Mouse (Mus musculus) limb, embryonic 10.5 days (tissue): Measurements from ENCODE around the gene Iars. TPM values are rescaled to one million over a fixed set of nuclear protein-coding genes. Genes with fewer than 3 reads are reported as not detected.
"Not testable (repeated sequence)": the region's sequence is repeated elsewhere in the genome, so short reads cannot be mapped to it uniquely, and the experiment has no call there.

Experiments used
- DNase-seq: peaks from one replicate; pipeline ENCODE4 v3.0.0-alpha.2; 2017; ENCODE audit warnings: low spot score
- H3K27ac ChIP-seq: fragments of 300-500 bp; sonication (generic); 2 replicates; pipeline ENCODE4 v1.5.1; 2016; ENCODE audit warnings: mild to moderate bottlenecking
- H3K27me3 ChIP-seq: fragments of 300-500 bp; sonication (generic); 2 replicates; pipeline ENCODE4 v1.6.1; 2016; ENCODE audit warnings: low read depth, mild to moderate bottlenecking; ENCODE audit not compliant: poor library complexity, severe bottlenecking
- H3K36me3 ChIP-seq: fragments of 300-500 bp; sonication (generic); 2 replicates; pipeline ENCODE4 v1.6.1; 2016; ENCODE audit warnings: mild to moderate bottlenecking, moderate library complexity
- H3K4me1 ChIP-seq: fragments of 300-500 bp; sonication (generic); 2 replicates; pipeline ENCODE4 v1.6.1; 2016
- H3K4me3 ChIP-seq: fragments of 300-500 bp; sonication (generic); 2 replicates; pipeline ENCODE4 v1.5.1; 2016; ENCODE audit warnings: mild to moderate bottlenecking, moderate library complexity
- H3K9me3 ChIP-seq: fragments of 300-500 bp; sonication (generic); replicated peaks from 2 replicates; pipeline ENCODE4 v1.6.1; 2016; ENCODE audit warnings: mild to moderate bottlenecking
- WGBS: fragments of 180-500 bp; shearing (Covaris S2); methylation state at CpG from one replicate; pipeline ENCODE4 v1.1.7; 2016; 5-methylcytosine and 5-hydroxymethylcytosine counted together
- polyA plus RNA-seq: library from polyadenylated mRNA; unstranded; fragments of >200 nt; fragmentation: Nextera tagmentation; extraction: Ambion mirVana; gene quantifications from 2 replicates; pipeline ENCODE4 v1.2.1, GENCODE M21; 2016

Iars gene
- polyA plus RNA-seq, 1 experiment from 2014 or later, result 106 TPM

GRCm38 (mm10) chr13:49757966-49758365, 76.1 kb downstream of the Iars start:
- H3K36me3 ChIP-seq, result no peaks in the 10 kb centered on the region
- H3K9me3 ChIP-seq, result no peaks in the 10 kb centered on the region
- H3K27me3 ChIP-seq, result no peaks in the 10 kb centered on the region
- no peak for DNase-seq
- 88% methylated on average over 4 of the region's 4 CpGs for WGBS
- peaks cover 5% of the 10 kb centered on the region; the same call in 1 of the 2 replicates for H3K4me1 ChIP-seq
- no peak overlapping the region for H3K27ac ChIP-seq
- H3K4me3 ChIP-seq, result no peak overlapping the region

GRCm38 (mm10) chr13:49760675-49761074, 78.8 kb downstream of the Iars start:
- H3K4me3 ChIP-seq, result no peak overlapping the region
- peaks cover 5% of the 10 kb centered on the region; the same call in 1 of the 2 replicates for H3K4me1 ChIP-seq
- no peaks in the 10 kb centered on the region for H3K36me3 ChIP-seq
- DNase-seq, result no peak
- no peaks in the 10 kb centered on the region for H3K9me3 ChIP-seq
- no peak overlapping the region for H3K27ac ChIP-seq
- WGBS, result 60% methylated on average over 1 of the region's 1 CpGs
- H3K27me3 ChIP-seq, result no peaks in the 10 kb centered on the region

GRCm38 (mm10) chr13:49762208-49762607, 80.3 kb downstream of the Iars start:
- H3K27ac ChIP-seq, result no peak overlapping the region
- 90% methylated on average over 14 of the region's 14 CpGs for WGBS

GRCm38 (mm10) chr13:49765306-49765705, 83.4 kb downstream of the Iars start:
- Histone ChIP-seq H3K27ac (no peak overlapping the region), H3K9me3 (no peaks in the 10 kb centered on the region), H3K4me3 (no peak overlapping the region), H3K4me1 (peaks cover 7% of the 10 kb centered on the region; the same call in 1 of the 2 replicates), H3K36me3 (no peaks in the 10 kb centered on the region), H3K27me3 (no peaks in the 10 kb centered on the region)
- 94% methylated on average over 8 of the region's 8 CpGs for WGBS
- DNase-seq, result no peak

More at GRCm38 (mm10) chr13:49762208-49762607, 80.3 kb downstream of the Iars start:
- Histone ChIP-seq H3K27me3 (no peaks in the 10 kb centered on the region), H3K4me3 (no peak overlapping the region), H3K4me1 (peaks cover 12% of the 10 kb centered on the region), H3K9me3 (no peaks in the 10 kb centered on the region), H3K36me3 (no peaks in the 10 kb centered on the region)
- DNase-seq, result no peak

GRCm38 (mm10) chr13:49766269-49766668, 84.4 kb downstream of the Iars start:
- Histone ChIP-seq H3K27me3 (no peaks in the 10 kb centered on the region), H3K4me3 (no peak overlapping the region), H3K4me1 (peaks cover 7% of the 10 kb centered on the region; the same call in 1 of the 2 replicates), H3K9me3 (no peaks in the 10 kb centered on the region), H3K27ac (no peak overlapping the region), H3K36me3 (no peaks in the 10 kb centered on the region)
- 57% methylated on average over 9 of the region's 9 CpGs for WGBS
- no peak for DNase-seq

GRCm38 (mm10) chr13:49768048-49768447, 86.1 kb downstream of the Iars start:
- Histone ChIP-seq H3K9me3 (no peaks in the 10 kb centered on the region), H3K4me3 (no peak overlapping the region), H3K36me3 (no peaks in the 10 kb centered on the region), H3K27me3 (no peaks in the 10 kb centered on the region), H3K27ac (no peak overlapping the region), H3K4me1 (peaks cover 7% of the 10 kb centered on the region; the same call in 1 of the 2 replicates)
- DNase-seq, result no peak
- 67% methylated on average over 2 of the region's 2 CpGs for WGBS

GRCm38 (mm10) chr13:49769111-49769510, 87.2 kb downstream of the Iars start:
- Histone ChIP-seq H3K9me3 (no peaks in the 10 kb centered on the region), H3K27me3 (no peaks in the 10 kb centered on the region), H3K4me1 (peaks cover 7% of the 10 kb centered on the region; the same call in 1 of the 2 replicates), H3K4me3 (no peak overlapping the region), H3K36me3 (no peaks in the 10 kb centered on the region), H3K27ac (no peak overlapping the region)
- WGBS, result 84% methylated on average over 16 of the region's 16 CpGs
- DNase-seq, result no peak

- H3K36me3 ChIP-seq, H3K4me1 ChIP-seq, H3K27me3 ChIP-seq, DNase-seq, H3K9me3 ChIP-seq, H3K27ac ChIP-seq, H3K4me3 ChIP-seq: not testable (repeated sequence)
Measured at GRCm38 (mm10) chr13:49771536-49771935, 89.6 kb downstream of the Iars start.

Other genes with a start within 250 kb of the Iars start
- 1.0 and 1.5 TPM in 2 replicates for gene Tes3-ps, start 188.8 kb upstream of the Iars start, polyA plus RNA-seq
- 0.21 and 0.45 TPM in 2 replicates for gene Ecm2, start 177.3 kb upstream of the Iars start, polyA plus RNA-seq
- 0.14 and 0.18 TPM in 2 replicates for gene Aspn, start 137.7 kb upstream of the Iars start, polyA plus RNA-seq
- 1.1 and 1.3 TPM in 2 replicates for gene Omd, start 99.6 kb upstream of the Iars start, polyA plus RNA-seq
- gene Ogn, start 74.1 kb upstream of the Iars start, polyA plus RNA-seq, result 1.3 and 1.7 TPM in 2 replicates
- 34.0 and 37.7 TPM in 2 replicates for gene Cenpp, start 29.3 kb upstream of the Iars start, polyA plus RNA-seq
- 19.4 and 20.7 TPM in 2 replicates for gene Nol8, start 29.0 kb upstream of the Iars start, polyA plus RNA-seq
- not detected in 2 replicates for gene Gm30302, start 116.9 kb downstream of the Iars start, polyA plus RNA-seq